Mouse (Mus musculus) ES-E14 (cell line): Measurements from ENCODE around the gene Msgn1.

Experiments
- MAFK ChIP-seq: IDR thresholded peaks from 2 replicates; pipeline ENCODE4 v1.6.1; 2014; ENCODE audit warnings: mild to moderate bottlenecking, low read depth, low read length, inconsistent platforms; ENCODE audit not compliant: insufficient read depth
- ZC3H11A ChIP-seq: IDR thresholded peaks from 2 replicates; pipeline ENCODE4 v1.6.1; 2012; ENCODE audit warnings: low read depth, mild to moderate bottlenecking, inconsistent platforms, low read length, borderline replicate concordance
- ZNF384 ChIP-seq: IDR thresholded peaks from 2 replicates; pipeline ENCODE4 v1.6.1; 2012; ENCODE audit warnings: low read depth, low read length, inconsistent platforms

GRCm38 (mm10) chr12:11216454-11216853, 7.7 kb upstream of the Msgn1 start:
- no peak for TF ChIP-seq ZC3H11A
- no peak for TF ChIP-seq ZNF384
- no peak for TF ChIP-seq MAFK
